Comparison of ENCODE assay signal across 8 mouse cellular contexts in the genomic region with DNA sequence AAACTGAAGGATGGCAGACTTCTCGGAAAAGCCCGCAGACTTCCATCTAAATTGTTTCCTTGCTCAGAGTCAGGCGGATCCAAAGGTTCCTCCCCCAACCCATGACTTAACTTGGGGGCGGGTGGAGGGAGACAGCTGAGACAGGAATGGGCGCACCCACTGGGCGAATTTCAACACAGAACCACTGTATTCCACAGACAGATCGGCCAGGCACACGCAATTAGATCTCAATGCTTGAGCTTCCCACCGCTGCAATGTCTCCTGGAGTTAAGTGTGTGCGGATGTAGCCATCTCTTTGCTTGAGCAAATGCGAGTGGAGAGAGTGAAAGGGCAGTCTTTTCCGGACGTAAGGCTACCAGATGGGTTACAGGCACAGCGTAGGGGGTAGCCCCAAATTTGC. TPM values are rescaled to one million over a fixed set of nuclear protein-coding genes. Genes with fewer than 3 reads are reported as not detected.
DNase-seq lines count a peak whose midpoint lies in the region; ATAC-seq lines count a peak whose summit lies in the region.

No protein-coding gene starts in this region.

- H3K27ac ChIP-seq in heart, embryonic 10.5 days = peak overlapping the region; percentile 91; the same call in 1 of the 2 replicates
- H3K27ac ChIP-seq in kidney, embryonic 14.5 days (ENCODE audit: low read depth, low read length) = no peak overlapping the region; the same call in 1 of the 2 replicates

- peak; percentile 1; the same call in 1 of the 2 replicates for ATAC-seq in kidney, embryonic 14.5 days (ENCODE audit: low FRiP score, low TSS enrichment)

- H3K4me2 ChIP-seq in kidney, embryonic 14.5 days (replicated peaks; ENCODE audit: low read depth, low read length) = peak overlapping the region; percentile 77

- H3K9ac ChIP-seq in kidney, embryonic 14.5 days (ENCODE audit: low read depth, low read length) = peak overlapping the region; percentile 68; the same call in 1 of the 2 replicates

- peak; percentile 57 for DNase-seq in urinary bladder, postnatal 14 days (ENCODE audit: low spot score)
- no peak for DNase-seq in urinary bladder, postnatal 25 days (ENCODE audit: low spot score)
- DNase-seq in heart, embryonic 10.5 days (ENCODE audit: low spot score) = no peak
- peak; percentile 80 for DNase-seq in lung, postnatal 36 days
- no peak for DNase-seq in cerebellum, postnatal 14 days
- DNase-seq in thymus, postnatal 0 days (ENCODE audit: low spot score) = no peak
- DNase-seq in frontal cortex, adult 2 months (ENCODE audit: extremely low spot score in 1 of 2, low spot score in 1 of 2) = no peak

- no peaks in the 10 kb centered on the region for H3K9me3 ChIP-seq in heart, embryonic 10.5 days
- H3K9me3 ChIP-seq in kidney, embryonic 14.5 days (ENCODE audit: control insufficient read depth, low read length) = no peaks in the 10 kb centered on the region

- peaks cover 46% of the 10 kb centered on the region for H3K4me1 ChIP-seq in heart, embryonic 10.5 days
- peaks cover 30% of the 10 kb centered on the region for H3K4me1 ChIP-seq in kidney, embryonic 14.5 days (ENCODE audit: control insufficient read depth, insufficient read depth, low read length)

- WGBS in heart, embryonic 10.5 days = 17% methylated on average over 14 of the region's 14 CpGs
- WGBS in kidney, embryonic 14.5 days = 6% methylated on average over 14 of the region's 14 CpGs

- H3K36me3 ChIP-seq in heart, embryonic 10.5 days = no peaks in the 10 kb centered on the region
- H3K36me3 ChIP-seq in kidney, embryonic 14.5 days (ENCODE audit: control insufficient read depth, insufficient read depth, low read length) = no peaks in the 10 kb centered on the region

- H3K27me3 ChIP-seq in heart, embryonic 10.5 days (ENCODE audit: insufficient read depth, poor library complexity, severe bottlenecking) = no peaks in the 10 kb centered on the region
- H3K27me3 ChIP-seq in kidney, embryonic 14.5 days (ENCODE audit: control insufficient read depth, insufficient read depth, low read length) = no peaks in the 10 kb centered on the region

- H3K4me3 ChIP-seq in heart, embryonic 10.5 days = peak overlapping the region; percentile 82
- H3K4me3 ChIP-seq in kidney, embryonic 14.5 days (ENCODE audit: low read length) = peak overlapping the region; percentile 61

RNA-seq across cellular contexts. Expression of a gene that starts 1.2 kb away (rescaled TPM):
- polyA plus RNA-seq in heart, embryonic 10.5 days (2016; fragmentation: Nextera tagmentation; extraction: Ambion mirVana) = 11.2 and 12.2 TPM in 2 replicates
- polyA plus RNA-seq in kidney, embryonic 14.5 days (2014; fragmentation: Nextera tagmentation; extraction: Ambion mirVana) = 11.3 and 12.9 TPM in 2 replicates
- polyA plus RNA-seq in thymus, postnatal 0 days (2015; fragmentation: Nextera tagmentation; extraction: Ambion mirVana) = 7.2 TPM in 2 replicates
- 44.3 and 47.1 TPM in 2 replicates for polyA plus RNA-seq in frontal cortex, adult 2 months (2012; rRNA removed)

Comparison
In these comparisons a context has a peak if more than half of its experiments do, and no peak if none do; other contexts are left out.
1. DNase-seq: peak in urinary bladder, postnatal 14 days (single experiment) and lung, postnatal 36 days (single experiment); none in urinary bladder, postnatal 25 days (single experiment), heart, embryonic 10.5 days (single experiment), cerebellum, postnatal 14 days (0 of 2), thymus, postnatal 0 days (single experiment) and frontal cortex, adult 2 months (0 of 2).